Mouse (Mus musculus) lung, postnatal 0 days (tissue): Measurements from ENCODE around the gene Foxd4.

Source experiments
- CTCF ChIP-seq: IDR thresholded peaks from 2 replicates; pipeline ENCODE4 v1.5.1; 2016; ENCODE audit warnings: antibody characterized with exemption, mild to moderate bottlenecking
- EP300 ChIP-seq: IDR thresholded peaks from 2 replicates; pipeline ENCODE4 v1.6.1; 2016; ENCODE audit warnings: antibody characterized with exemption, mild to moderate bottlenecking, control low read depth

- TF ChIP-seq EP300 (no peak), CTCF (no peak)
These were observed 39.8 kb downstream of the Foxd4 start for GRCm38 (mm10) chr19:24861276-24861611.
